Mouse (Mus musculus) bone marrow, adult 2 months (tissue): Measurements from ENCODE around the gene Ppp1cc. TPM values are rescaled to one million over a fixed set of nuclear protein-coding genes. Genes with fewer than 3 reads are reported as not detected.

Experiments used
- H3K27ac ChIP-seq: fragments of 200-500 bp; 2 replicates; pipeline ENCODE4 v1.5.1; 2012; ENCODE audit warnings: low read depth, mild to moderate bottlenecking, control low read depth, inconsistent platforms, low read length; ENCODE audit not compliant: control insufficient read depth, poor library complexity, insufficient read depth
- H3K4me1 ChIP-seq: fragments of 200-500 bp; 2 replicates; pipeline ENCODE4 v1.6.1; 2011; ENCODE audit warnings: low read length; ENCODE audit not compliant: control insufficient read depth, insufficient read depth
- H3K4me3 ChIP-seq: fragments of 200-500 bp; replicated peaks from 2 replicates; pipeline ENCODE3; 2011; ENCODE audit warnings: mild to moderate bottlenecking, low read depth, low read length, control low read depth; ENCODE audit not compliant: control insufficient read depth
- CTCF ChIP-seq: fragments of 200-500 bp; IDR thresholded peaks from 2 replicates; pipeline ENCODE4 v1.5.1; 2011; ENCODE audit warnings: low read length, control low read depth; ENCODE audit not compliant: control insufficient read depth, insufficient read depth
- POLR2A ChIP-seq: fragments of 200-500 bp; IDR thresholded peaks from 2 replicates; pipeline ENCODE4 v1.6.1; 2011; ENCODE audit warnings: low read depth, mild to moderate bottlenecking, control low read depth, low read length, borderline replicate concordance; ENCODE audit not compliant: control insufficient read depth
- WGBS: fragments of 180-500 bp; shearing (Covaris S2); methylation state at CpG from one replicate; pipeline ENCODE4 v1.1.7; 2018; 5-methylcytosine and 5-hydroxymethylcytosine counted together
- polyA plus RNA-seq: library from polyadenylated mRNA; stranded (reverse); fragments of >200 nt; gene quantifications from 2 replicates; pipeline ENCODE4 v1.2.4, GENCODE M21; 2011; ENCODE audit warnings: low replicate concordance; ENCODE audit not compliant: missing spikeins, insufficient read depth, insufficient read length

Ppp1cc gene
- polyA plus RNA-seq, 1 experiment: 312 TPM

DNA sequence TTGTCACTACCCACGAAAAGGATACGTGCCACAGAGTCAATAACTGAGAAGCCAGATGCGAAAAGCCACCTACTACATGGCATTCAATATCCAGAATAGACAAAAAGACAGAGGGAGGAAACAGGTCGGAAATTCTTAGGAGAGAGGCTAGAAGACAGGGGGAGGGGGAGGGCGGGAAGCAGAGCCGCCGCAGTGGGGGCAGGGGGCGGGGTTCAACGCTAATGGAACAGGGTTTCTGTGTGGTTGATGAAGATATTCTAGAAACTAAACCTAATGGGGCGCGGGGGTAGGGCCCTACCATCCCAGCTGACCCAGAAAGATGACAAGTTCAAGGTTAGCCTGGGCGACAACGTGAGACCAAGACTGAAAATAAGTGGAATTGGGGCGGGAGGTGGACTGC, 4.1 kb upstream of the Ppp1cc start:
- Histone ChIP-seq H3K27ac (no peak overlapping the region), H3K4me3 (no peak overlapping the region), H3K4me1 (no peaks in the 10 kb centered on the region; the same call in none of the 2 replicates)
- TF ChIP-seq POLR2A (no peak), CTCF (no peak)
- 36% methylated on average over 11 of the region's 14 CpGs for WGBS

GRCm38 (mm10) chr5:122154782-122155181, 3.3 kb upstream of the Ppp1cc start:
- Histone ChIP-seq H3K4me1 (no peaks in the 10 kb centered on the region; the same call in none of the 2 replicates), H3K4me3 (no peak overlapping the region), H3K27ac (no peak overlapping the region)
- TF ChIP-seq CTCF (no peak), POLR2A (no peak)
- WGBS: 59% methylated on average over 3 of the region's 3 CpGs

- TF ChIP-seq CTCF (no peak), POLR2A (no peak)
- H3K4me1 ChIP-seq: no peaks in the 10 kb centered on the region; the same call in none of the 2 replicates
- no peak overlapping the region for H3K27ac ChIP-seq
- no peak overlapping the region for H3K4me3 ChIP-seq
Measured at GRCm38 (mm10) chr5:122155613-122156012, 2.5 kb upstream of the Ppp1cc start.

- peaks cover under 1% of the 10 kb centered on the region for H3K4me1 ChIP-seq
- no peak overlapping the region for H3K4me3 ChIP-seq
- H3K27ac ChIP-seq: no peak overlapping the region
- 62% methylated on average over 2 of the region's 2 CpGs for WGBS
- TF ChIP-seq POLR2A (no peak), CTCF (no peak)
Measured at GRCm38 (mm10) chr5:122156486-122156885, 1.6 kb upstream of the Ppp1cc start.

GRCm38 (mm10) chr5:122158557-122159515, 758 bp downstream of the Ppp1cc start:
- TF ChIP-seq POLR2A: no peak
- TF ChIP-seq CTCF: no peak
- Histone ChIP-seq H3K27ac (peak overlapping the region; percentile 67), H3K4me1 (peaks cover 5% of the 10 kb centered on the region), H3K4me3 (peak overlapping the region; percentile 87)
- under 1% methylated on average over 42 of the region's 42 CpGs for WGBS

- Histone ChIP-seq H3K27ac (no peak overlapping the region), H3K4me3 (no peak overlapping the region), H3K4me1 (peaks cover 5% of the 10 kb centered on the region)
- TF ChIP-seq POLR2A (no peak), CTCF (no peak)
- WGBS: 14% methylated on average over 6 of the region's 6 CpGs
Measured at GRCm38 (mm10) chr5:122163194-122163593, 5.1 kb downstream of the Ppp1cc start.

- Histone ChIP-seq H3K4me1 (peaks cover 5% of the 10 kb centered on the region), H3K4me3 (no peak overlapping the region), H3K27ac (no peak overlapping the region)
- WGBS: 76% methylated on average over 3 of the region's 3 CpGs
- TF ChIP-seq POLR2A: no peak
- TF ChIP-seq CTCF: no peak
Measured at GRCm38 (mm10) chr5:122164011-122164410, 5.9 kb downstream of the Ppp1cc start.

- H3K27ac ChIP-seq: no peak overlapping the region
- TF ChIP-seq CTCF (no peak), POLR2A (no peak)
- 76% methylated on average over 6 of the region's 6 CpGs for WGBS
- peaks cover 5% of the 10 kb centered on the region for H3K4me1 ChIP-seq
- no peak overlapping the region for H3K4me3 ChIP-seq
Measured at GRCm38 (mm10) chr5:122165233-122165915, 7.3 kb downstream of the Ppp1cc start.
